Mouse (Mus musculus) liver, postnatal 0 days (tissue): Measurements from ENCODE around the gene 2010109A12Rik.

ENCODE experiments used
- CTCF ChIP-seq: sonication (generic); IDR thresholded peaks from 2 replicates; pipeline ENCODE4 v1.5.1; 2016; ENCODE audit warnings: antibody characterized with exemption, low read depth
- EP300 ChIP-seq: IDR thresholded peaks from 2 replicates; pipeline ENCODE4 v1.6.1; 2016; ENCODE audit warnings: antibody characterized with exemption, low read depth, mild to moderate bottlenecking

GRCm38 (mm10) chr5:93163541-93163940 is 42.8 kb upstream of the 2010109A12Rik start:
- no peak for TF ChIP-seq EP300
- peak; percentile 73 for TF ChIP-seq CTCF
